Mouse (Mus musculus) CD4-positive naive resting alpha-beta T cell, adult 57 days (primary cell): ENCODE data around the gene Ppp1r1c. TPM values are rescaled to one million over a fixed set of nuclear protein-coding genes. Genes with fewer than 3 reads are reported as not detected.

Source experiments
- total RNA-seq: library from RNA; stranded (reverse); gene quantifications from one replicate; pipeline ENCODE4 v1.2.4, GENCODE M21; 2023

Ppp1r1c gene
- total RNA-seq: not detected

GRCm38 (mm10) chr2:79707575-79707974, at the start of gene Ppp1r1c:
Ppp1r1c (plus strand) TSS chr2:79707780.

Other genes with a start within 250 kb of the Ppp1r1c start
- 29.1 TPM for gene Itprid2, start 72.4 kb upstream of the Ppp1r1c start, total RNA-seq